Mouse (Mus musculus) cerebellum, adult 8-10 months (tissue): Measurements from ENCODE around the gene Luzp2.
"Not testable (repeated sequence)": the region's sequence is repeated elsewhere in the genome, so short reads cannot be mapped to it uniquely, and the experiment has no call there.

ENCODE experiments used
- DNase-seq: peaks from one replicate; pipeline ENCODE4 v3.0.0; 2022

The Luzp2 gene

GRCm38 (mm10) chr7:55009173-55009771, 174.0 kb downstream of the Luzp2 start:
- DNase-seq, result no peak

DNA sequence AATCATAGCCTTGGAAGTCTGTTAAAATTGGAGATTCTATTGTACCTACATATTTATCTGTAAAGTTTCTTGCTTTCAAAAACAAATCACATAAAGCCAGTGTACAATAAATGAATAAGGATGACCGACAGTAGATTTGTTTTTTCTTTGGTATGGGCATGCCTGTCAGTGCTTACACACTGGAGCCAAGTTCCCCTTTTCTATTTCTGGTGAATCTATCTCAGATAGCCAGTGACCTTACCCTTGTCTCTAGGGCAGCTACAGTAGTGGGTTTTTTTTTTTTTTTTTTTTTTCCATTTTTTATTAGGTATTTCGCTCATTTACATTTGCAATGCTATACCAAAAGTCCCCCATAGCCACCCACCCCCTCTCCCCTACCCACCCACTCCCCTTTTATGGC, 298.6 kb downstream of the Luzp2 start:
- not testable (repeated sequence) for DNase-seq

DNA sequence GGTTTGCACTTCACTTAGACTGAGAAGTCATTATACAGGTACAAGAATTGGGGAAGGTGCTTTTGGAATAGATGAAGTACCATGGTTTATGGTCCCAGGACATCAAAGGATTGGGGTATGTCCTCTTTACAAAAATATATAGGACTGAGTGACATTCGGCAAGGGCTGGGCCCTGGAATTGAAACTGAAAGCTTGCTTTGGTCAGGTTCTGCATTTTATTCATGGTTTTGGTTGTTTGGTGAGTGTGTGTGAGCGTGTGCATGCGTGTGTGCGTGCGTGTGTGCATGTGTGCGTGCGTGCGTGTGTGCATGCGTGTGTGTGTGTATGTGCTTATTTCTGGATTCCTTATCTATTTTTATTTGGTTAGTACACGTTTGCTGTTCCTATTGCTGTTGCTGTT, 353.6 kb downstream of the Luzp2 start:
- DNase-seq, result no peak

DNA sequence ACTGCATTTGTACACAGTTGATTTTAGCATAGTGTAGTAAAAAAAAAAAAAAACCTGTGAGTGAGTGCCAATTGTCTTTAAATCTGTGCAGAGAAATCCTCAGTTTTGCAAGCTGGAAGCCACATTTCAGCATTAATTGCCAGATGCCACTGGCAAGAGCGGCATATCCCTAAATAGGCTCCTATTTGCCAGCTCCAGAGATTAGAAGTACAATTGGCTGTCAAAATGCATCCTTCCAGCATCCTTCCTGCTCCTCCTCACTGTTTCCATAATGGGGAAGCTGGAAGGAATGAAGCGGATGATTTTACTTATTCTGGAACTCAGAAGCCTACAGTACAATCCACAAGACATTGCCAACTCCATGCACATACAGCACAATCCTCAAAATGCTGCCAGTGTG, 354.2 kb downstream of the Luzp2 start:
- no peak for DNase-seq

DNA sequence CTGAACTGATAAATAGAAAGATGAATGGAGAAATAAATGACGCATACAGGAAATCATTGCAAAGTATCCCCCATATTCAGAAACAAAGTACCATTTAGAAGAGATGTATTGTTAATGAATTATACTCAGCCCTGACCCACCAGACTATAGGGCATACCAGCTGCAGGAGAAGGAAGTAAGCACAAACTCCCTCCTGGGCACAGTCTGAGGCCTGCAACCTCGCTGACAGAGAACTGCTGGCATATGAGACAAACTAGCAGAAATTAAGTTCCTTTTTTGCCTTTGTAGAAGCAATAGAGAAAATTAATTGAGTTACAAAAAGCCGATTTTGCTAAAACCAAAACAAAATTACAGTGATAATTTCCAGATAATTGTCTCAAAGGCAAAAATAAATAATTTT, 355.4 kb downstream of the Luzp2 start:
- DNase-seq, result no peak

GRCm38 (mm10) chr7:55198806-55199205, 363.5 kb downstream of the Luzp2 start:
- DNase-seq, result no peak

DNA sequence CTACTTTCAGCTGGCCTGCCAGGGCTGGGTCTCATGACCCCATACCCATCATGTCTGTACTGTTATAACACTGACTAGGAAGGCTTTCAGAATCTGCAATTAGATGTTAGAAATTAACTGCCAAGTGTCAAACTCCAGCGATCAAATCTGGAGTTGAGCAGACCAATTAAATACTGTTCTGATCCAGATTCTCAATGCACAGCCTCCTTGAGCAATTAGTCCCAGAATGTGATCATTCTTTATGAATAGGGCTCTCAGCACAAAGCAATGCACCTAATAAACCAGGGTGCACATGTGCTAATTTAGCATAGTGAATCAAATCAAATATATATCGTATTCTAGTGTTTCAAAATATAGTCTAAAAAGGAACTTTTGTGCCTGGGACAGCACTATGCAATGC, 387.7 kb downstream of the Luzp2 start:
- no peak for DNase-seq

DNA sequence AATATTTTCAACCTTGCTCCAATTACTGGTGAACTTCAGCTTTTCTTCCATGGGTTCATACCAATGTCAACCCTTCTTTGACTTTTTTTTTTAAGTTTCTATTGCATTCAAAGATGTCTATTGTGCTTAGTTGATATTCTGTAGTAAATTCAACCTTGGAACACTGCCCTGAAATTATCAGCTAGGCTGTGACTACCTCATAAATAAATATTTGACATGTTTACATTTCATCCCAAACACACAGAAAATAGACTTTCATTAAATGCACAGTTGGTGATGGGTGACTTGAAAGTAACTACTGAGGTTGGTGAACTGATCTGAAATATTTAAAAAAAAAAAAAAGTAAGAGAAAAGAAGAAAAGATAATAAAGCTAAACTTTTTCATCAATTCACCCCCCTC, 394.1 kb downstream of the Luzp2 start:
- DNase-seq, result no peak
